Mouse (Mus musculus): ENCODE data around the gene Ccser2. TPM values are rescaled to one million over a fixed set of nuclear protein-coding genes. Genes with fewer than 3 reads are reported as not detected.

Gene Ccser2
- total and polyA plus RNA-seq, 3 experiments = 63.1 to 122 (median 106) TPM

DNA sequence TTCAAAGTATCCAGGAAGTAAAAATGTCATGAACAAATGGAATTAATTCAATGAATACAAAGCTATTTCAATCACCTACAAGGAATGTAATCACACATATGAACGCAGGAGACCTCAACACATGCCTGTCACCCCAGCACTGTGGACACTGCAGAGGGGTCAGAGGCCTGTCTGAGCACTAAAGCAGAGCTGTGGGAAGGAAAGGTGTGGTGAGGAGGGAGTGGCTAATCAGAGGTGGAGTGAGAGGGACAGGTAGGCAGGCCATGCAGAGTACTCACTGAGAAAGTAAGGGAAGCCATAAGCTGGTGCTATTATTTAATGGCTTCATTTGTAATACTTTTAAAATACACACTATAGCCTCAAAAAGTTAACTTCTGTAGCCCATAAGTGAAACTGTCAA, 64.4 kb downstream of the Ccser2 start:
- no peak for TF ChIP-seq POLR2A (IDR thresholded peaks at IDR 0.05; ENCODE audit: insufficient read depth, low read depth, low read length)
- no peak for TF ChIP-seq EP300 (IDR thresholded peaks at IDR 0.05; ENCODE audit: insufficient read depth, low read depth, low read length)
- TF ChIP-seq CTCF (IDR thresholded peaks at IDR 0.05) = no peak
- Histone ChIP-seq H3K4me1 (ENCODE audit: control insufficient read depth, insufficient read depth, low read length) (peaks cover 6% of the 10 kb centered on the region), H3K79me2 (replicated peaks; ENCODE audit: control insufficient read depth, insufficient read depth, low read length) (peaks cover 6% of the 10 kb centered on the region; the same call in 1 of the 2 replicates), H3K4me3 (no peak overlapping the region), H3K27ac (no peak overlapping the region), H3K9ac (ENCODE audit: low read depth, low read length) (no peak overlapping the region), H3K36me3 (ENCODE audit: control insufficient read depth, insufficient read depth, low read length) (peaks cover 21% of the 10 kb centered on the region), H3K27me3 (ENCODE audit: control insufficient read depth, insufficient read depth, low read length) (no peaks in the 10 kb centered on the region)
- DNase-seq = no peak
- intact Hi-C loops (cut with DNase I) = no loop called here
- 89% methylated on average over 1 of the region's 1 CpGs for WGBS

DNA sequence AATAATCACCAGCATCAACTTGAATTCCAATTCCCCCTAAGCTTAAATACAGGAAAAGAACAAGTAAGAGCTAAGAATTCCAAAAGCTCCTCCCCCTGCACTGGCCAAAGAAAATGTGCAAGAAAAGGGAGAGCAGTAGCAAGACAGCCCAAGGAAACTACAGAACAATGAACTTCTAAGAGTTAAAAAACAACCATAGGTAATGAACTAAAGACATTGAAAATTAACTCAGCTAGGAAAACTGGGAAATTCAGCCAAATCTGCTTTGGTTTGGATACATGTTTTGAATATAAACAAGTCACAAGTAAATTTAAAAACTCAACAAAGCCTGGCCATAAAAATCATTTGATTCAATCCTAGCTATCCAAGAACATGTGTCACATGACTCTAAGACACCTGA, 67.7 kb downstream of the Ccser2 start:
- TF ChIP-seq POLR2A (IDR thresholded peaks at IDR 0.05; ENCODE audit: insufficient read depth, low read depth, low read length) = no peak
- TF ChIP-seq CTCF (IDR thresholded peaks at IDR 0.05) = no peak
- TF ChIP-seq EP300 (IDR thresholded peaks at IDR 0.05; ENCODE audit: insufficient read depth, low read depth, low read length) = no peak
- H3K4me3 ChIP-seq = no peak overlapping the region
- H3K9ac ChIP-seq (ENCODE audit: low read depth, low read length) = no peak overlapping the region
- peaks cover 2% of the 10 kb centered on the region; the same call in 1 of the 2 replicates for H3K79me2 ChIP-seq (replicated peaks; ENCODE audit: control insufficient read depth, insufficient read depth, low read length)
- no peak for DNase-seq
- peaks cover 6% of the 10 kb centered on the region for H3K4me1 ChIP-seq (ENCODE audit: control insufficient read depth, insufficient read depth, low read length)
- no peak overlapping the region for H3K27ac ChIP-seq
- intact Hi-C loops (cut with DNase I) = loop anchor here (2.0 kb wide), 1 partner anchor 18 kb away; no protein-coding TSS in a partner anchor
- H3K36me3 ChIP-seq (ENCODE audit: control insufficient read depth, insufficient read depth, low read length) = peaks cover 23% of the 10 kb centered on the region
- no peaks in the 10 kb centered on the region for H3K27me3 ChIP-seq (ENCODE audit: control insufficient read depth, insufficient read depth, low read length)

DNA sequence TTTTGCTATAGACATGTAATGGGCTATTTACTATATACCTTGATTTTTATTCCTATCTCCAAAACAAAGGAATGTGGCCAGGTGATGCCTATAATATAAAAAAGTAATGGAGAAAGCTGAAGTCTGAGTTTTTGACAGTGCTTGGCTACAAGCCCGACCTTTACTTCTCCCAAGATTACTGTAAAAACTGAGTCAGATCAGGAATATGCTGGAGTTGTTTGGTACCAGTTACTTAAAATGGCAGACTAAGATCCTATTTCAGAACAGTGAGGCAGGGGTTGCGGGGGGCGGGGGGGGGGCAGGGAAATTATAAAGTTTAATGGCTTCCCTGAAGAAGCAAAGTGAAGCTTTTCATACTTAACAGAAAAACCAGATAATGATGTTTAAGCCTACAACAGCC, 73.9 kb downstream of the Ccser2 start:
- Histone ChIP-seq H3K36me3 (ENCODE audit: control insufficient read depth, insufficient read depth, low read length) (peaks cover 10% of the 10 kb centered on the region), H3K27me3 (ENCODE audit: control insufficient read depth, insufficient read depth, low read length) (no peaks in the 10 kb centered on the region), H3K4me1 (ENCODE audit: control insufficient read depth, insufficient read depth, low read length) (no peaks in the 10 kb centered on the region; the same call in 1 of the 2 replicates), H3K27ac (no peak overlapping the region), H3K9ac (ENCODE audit: low read depth, low read length) (no peak overlapping the region), H3K4me3 (no peak overlapping the region), H3K79me2 (replicated peaks; ENCODE audit: control insufficient read depth, insufficient read depth, low read length) (no peaks in the 10 kb centered on the region)
- no peak for TF ChIP-seq CTCF (IDR thresholded peaks at IDR 0.05)
- no peak for TF ChIP-seq EP300 (IDR thresholded peaks at IDR 0.05; ENCODE audit: insufficient read depth, low read depth, low read length)
- TF ChIP-seq POLR2A (IDR thresholded peaks at IDR 0.05; ENCODE audit: insufficient read depth, low read depth, low read length) = no peak
- intact Hi-C loops (cut with DNase I) = loop anchor here (5.0 kb wide), 1 partner anchor 43 kb away; no protein-coding TSS in a partner anchor
- no peak for DNase-seq
- WGBS = 84% methylated on average over 3 of the region's 3 CpGs

DNA sequence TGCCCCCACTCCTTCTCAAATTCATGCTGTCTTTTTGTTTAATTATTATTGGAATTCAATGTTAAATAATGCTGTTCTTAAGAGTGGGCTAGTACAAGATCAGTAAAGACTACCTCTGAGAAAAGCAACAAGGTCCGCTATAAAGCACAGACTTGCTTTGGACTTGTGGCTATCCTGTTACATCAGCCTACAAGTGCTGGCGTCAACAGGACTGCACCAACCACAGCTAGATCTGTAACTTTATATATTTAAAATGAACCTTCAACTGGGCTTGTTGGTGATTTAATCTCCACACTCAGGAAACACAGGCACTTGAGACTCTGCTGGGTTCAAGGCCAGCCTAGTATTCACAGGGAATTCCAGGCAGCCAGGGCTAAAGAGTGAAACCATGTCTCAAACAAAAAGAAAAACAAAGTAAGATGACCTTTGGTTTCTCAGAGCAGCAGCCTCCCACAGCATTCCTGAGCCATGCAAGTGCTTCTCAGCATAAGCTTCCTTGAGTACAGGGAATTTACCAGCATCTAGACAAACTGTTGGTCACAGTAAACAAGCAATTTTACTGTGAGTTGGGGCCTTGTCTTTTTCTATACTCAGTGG, 75.7 kb downstream of the Ccser2 start:
- 79% methylated on average over 2 of the region's 2 CpGs for WGBS
- Histone ChIP-seq H3K79me2 (replicated peaks; ENCODE audit: control insufficient read depth, insufficient read depth, low read length) (no peaks in the 10 kb centered on the region), H3K36me3 (ENCODE audit: control insufficient read depth, insufficient read depth, low read length) (peaks cover 5% of the 10 kb centered on the region), H3K9ac (ENCODE audit: low read depth, low read length) (no peak overlapping the region), H3K4me1 (ENCODE audit: control insufficient read depth, insufficient read depth, low read length) (no peaks in the 10 kb centered on the region; the same call in 1 of the 2 replicates), H3K27ac (no peak overlapping the region), H3K4me3 (no peak overlapping the region), H3K27me3 (ENCODE audit: control insufficient read depth, insufficient read depth, low read length) (no peaks in the 10 kb centered on the region)
- no peak for TF ChIP-seq CTCF (IDR thresholded peaks at IDR 0.05)
- TF ChIP-seq POLR2A (IDR thresholded peaks at IDR 0.05; ENCODE audit: insufficient read depth, low read depth, low read length) = no peak
- TF ChIP-seq EP300 (IDR thresholded peaks at IDR 0.05; ENCODE audit: insufficient read depth, low read depth, low read length) = no peak
- DNase-seq = no peak
- intact Hi-C loops (cut with DNase I) = no loop called here

DNA sequence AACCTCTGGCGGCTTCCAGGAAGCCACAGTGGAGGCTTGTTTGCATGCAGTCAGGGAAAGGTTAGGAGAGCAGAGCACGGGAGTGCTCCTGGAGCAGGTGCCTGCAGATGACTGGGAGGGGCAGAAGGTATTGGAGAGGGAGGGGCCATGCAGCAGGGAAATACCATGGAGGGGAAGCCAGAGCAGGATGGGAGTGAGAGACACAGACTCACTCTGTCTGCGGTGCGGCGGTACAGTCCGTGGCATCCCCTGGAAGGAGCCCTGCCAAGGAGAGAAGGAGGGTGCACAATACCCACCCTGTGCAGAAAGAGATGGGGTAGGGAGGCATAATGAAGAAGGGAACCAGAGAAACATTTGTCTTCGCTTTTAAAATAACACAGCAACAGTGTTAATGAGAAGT, 78.4 kb downstream of the Ccser2 start:
- no peaks in the 10 kb centered on the region; the same call in 1 of the 2 replicates for H3K4me1 ChIP-seq (ENCODE audit: control insufficient read depth, insufficient read depth, low read length)
- H3K36me3 ChIP-seq (ENCODE audit: control insufficient read depth, insufficient read depth, low read length) = peaks cover 2% of the 10 kb centered on the region
- intact Hi-C loops (cut with DNase I) = no loop called here
- no peak overlapping the region for H3K4me3 ChIP-seq
- TF ChIP-seq CTCF (IDR thresholded peaks at IDR 0.05) = no peak
- no peak for TF ChIP-seq EP300 (IDR thresholded peaks at IDR 0.05; ENCODE audit: insufficient read depth, low read depth, low read length)
- TF ChIP-seq POLR2A (IDR thresholded peaks at IDR 0.05; ENCODE audit: insufficient read depth, low read depth, low read length) = no peak
- no peak for DNase-seq
- no peak overlapping the region for H3K27ac ChIP-seq
- no peaks in the 10 kb centered on the region for H3K27me3 ChIP-seq (ENCODE audit: control insufficient read depth, insufficient read depth, low read length)
- H3K9ac ChIP-seq (ENCODE audit: low read depth, low read length) = no peak overlapping the region
- 84% methylated on average over 7 of the region's 7 CpGs for WGBS
- no peaks in the 10 kb centered on the region for H3K79me2 ChIP-seq (replicated peaks; ENCODE audit: control insufficient read depth, insufficient read depth, low read length)

DNA sequence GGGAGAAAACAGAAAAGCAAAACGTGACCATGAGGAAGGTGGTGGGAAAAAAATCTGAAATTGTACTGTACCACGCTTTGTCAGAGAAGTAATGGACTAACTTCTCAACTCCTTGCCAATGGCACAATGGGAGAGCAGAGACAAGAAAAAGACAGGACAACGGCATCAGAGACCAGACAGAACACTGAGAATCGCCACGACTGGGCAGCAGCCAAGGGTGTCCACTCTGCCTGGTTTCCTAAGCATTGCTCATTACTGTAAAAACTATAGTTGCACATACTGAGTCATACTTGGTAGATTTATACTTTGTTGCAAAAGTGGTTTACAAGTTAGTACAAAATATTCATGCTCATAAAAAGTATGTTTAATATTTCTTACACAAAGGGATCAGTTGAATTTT, 82.9 kb downstream of the Ccser2 start:
- no peak for DNase-seq
- WGBS = 86% methylated on average over 5 of the region's 5 CpGs

More for the DNA sequence above, 82.9 kb downstream of the Ccser2 start:
- Histone ChIP-seq H3K79me2 (replicated peaks; ENCODE audit: control insufficient read depth, insufficient read depth, low read length) (no peaks in the 10 kb centered on the region), H3K9ac (ENCODE audit: low read depth, low read length) (no peak overlapping the region), H3K27ac (no peak overlapping the region), H3K36me3 (ENCODE audit: control insufficient read depth, insufficient read depth, low read length) (peaks cover 3% of the 10 kb centered on the region), H3K4me3 (no peak overlapping the region), H3K27me3 (ENCODE audit: control insufficient read depth, insufficient read depth, low read length) (no peaks in the 10 kb centered on the region), H3K4me1 (ENCODE audit: control insufficient read depth, insufficient read depth, low read length) (no peaks in the 10 kb centered on the region)
- no peak for TF ChIP-seq CTCF (IDR thresholded peaks at IDR 0.05)
- TF ChIP-seq EP300 (IDR thresholded peaks at IDR 0.05; ENCODE audit: insufficient read depth, low read depth, low read length) = no peak
- TF ChIP-seq POLR2A (IDR thresholded peaks at IDR 0.05; ENCODE audit: insufficient read depth, low read depth, low read length) = no peak
- intact Hi-C loops (cut with DNase I) = no loop called here
